Mouse (Mus musculus): Measurements from ENCODE around the gene D6Wsu163e.

DNA sequence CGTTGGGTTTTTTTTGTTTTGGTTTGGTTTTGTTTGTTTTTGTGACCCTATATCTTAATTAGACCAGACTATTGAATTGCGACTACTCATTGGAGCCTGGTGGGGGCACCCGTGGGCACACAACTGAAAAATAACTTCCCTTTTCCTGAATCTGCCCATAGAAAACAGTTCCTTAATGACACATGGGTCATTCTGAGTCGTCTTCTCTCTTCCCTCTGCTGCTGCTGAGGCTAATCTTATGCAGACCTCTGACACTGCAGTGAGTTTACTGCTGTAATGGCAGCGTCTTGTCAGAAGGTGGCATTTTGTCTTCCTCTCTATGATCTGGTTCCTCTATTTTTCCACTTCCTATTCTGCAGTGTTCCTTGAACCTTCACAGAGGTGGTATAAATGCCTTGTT lies 689 bp downstream of the D6Wsu163e start:
- TF ChIP-seq SMC3 (IDR thresholded peaks at IDR 0.05; ENCODE audit: low read depth, low read length) (no peak; the same call in 1 of the 2 replicates), JUN (IDR thresholded peaks at IDR 0.05; ENCODE audit: insufficient read depth, low read depth, low read length) (no peak)
